Mouse (Mus musculus): ENCODE measurements at regions not wholly inside any gene's neighbourhood (a gene's known extent, or its start where the extent isn't known, plus 50 kb on each side); places are given as distances from the start of the nearest gene placed in this dataset.
A peak's percentile ranks its signal among the peaks of the same experiment; 100 is the strongest.

DNA sequence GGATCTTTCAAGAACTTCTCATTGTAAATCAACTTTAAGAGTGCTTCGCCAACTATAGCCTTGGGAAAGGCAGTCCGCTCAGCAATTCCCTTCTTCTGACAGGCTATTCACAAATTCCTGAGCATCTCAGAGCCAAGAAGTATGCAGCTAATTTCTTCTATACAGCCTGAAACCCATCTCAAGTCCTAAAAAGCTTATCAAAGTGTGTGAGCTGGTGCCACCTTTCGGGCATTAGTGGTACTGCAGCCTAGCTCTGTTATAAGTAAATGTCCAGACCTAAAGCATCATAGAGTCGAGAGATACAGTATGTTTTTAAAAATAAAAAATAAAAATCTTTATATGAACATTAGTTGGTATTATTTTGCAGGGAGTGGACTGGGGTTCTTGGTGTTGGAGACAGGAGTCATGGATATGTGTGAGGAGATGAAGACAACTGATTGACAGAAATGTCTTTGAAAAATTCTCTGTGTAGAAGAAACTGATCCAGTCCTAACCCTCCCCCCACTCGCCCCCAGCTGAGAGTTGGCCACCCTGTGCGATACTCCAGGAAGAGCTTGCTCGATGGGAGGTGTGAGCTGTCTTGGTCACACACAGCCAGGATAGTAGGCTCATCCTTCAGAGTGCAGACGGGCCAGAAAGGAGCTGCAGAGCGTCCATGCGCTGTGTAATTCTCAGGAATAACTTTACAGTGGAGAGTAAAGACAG, 56.4 kb downstream of the Bod1 start:
- ATAC-seq (ENCODE audit: insufficient number of reproducible peaks, low FRiP score, low TSS enrichment, low read depth): no peak
- no peaks in the 10 kb centered on the region for H3K27me3 ChIP-seq

GRCm38 (mm10) chr11:31614394-31614713, 57.3 kb downstream of the Bod1 start:
- Histone ChIP-seq H3K27ac (no peak overlapping the region), H3K4me1 (peaks cover 3% of the 10 kb centered on the region; the same call in 1 of the 2 replicates), H3K27me3 (no peaks in the 10 kb centered on the region), H3K36me3 (no peaks in the 10 kb centered on the region), H3K4me2 (no peak overlapping the region), H3K4me3 (no peak overlapping the region), H3K9me3 (no peaks in the 10 kb centered on the region), H3K9ac (no peak overlapping the region)
- no peak for ATAC-seq (ENCODE audit: insufficient number of reproducible peaks, low FRiP score, low TSS enrichment, low read depth)
- 80% methylated on average over 7 of the region's 7 CpGs for WGBS

More for the DNA sequence above, 56.4 kb downstream of the Bod1 start:
- no peak overlapping the region for H3K27ac ChIP-seq
- H3K4me2 ChIP-seq: no peak overlapping the region
- no peak overlapping the region for H3K4me3 ChIP-seq
- H3K9ac ChIP-seq: no peak overlapping the region
- no peaks in the 10 kb centered on the region for H3K9me3 ChIP-seq
- peaks cover 3% of the 10 kb centered on the region; the same call in 1 of the 2 replicates for H3K4me1 ChIP-seq
- no peaks in the 10 kb centered on the region for H3K36me3 ChIP-seq
- 57% methylated on average over 10 of the region's 10 CpGs for WGBS

- Histone ChIP-seq H3K4me1 (peaks cover 3% of the 10 kb centered on the region; the same call in 1 of the 2 replicates), H3K36me3 (no peaks in the 10 kb centered on the region), H3K9ac (no peak overlapping the region), H3K4me3 (no peak overlapping the region), H3K27ac (no peak overlapping the region), H3K4me2 (no peak overlapping the region), H3K9me3 (no peaks in the 10 kb centered on the region), H3K27me3 (no peaks in the 10 kb centered on the region)
- ATAC-seq (ENCODE audit: insufficient number of reproducible peaks, low FRiP score, low TSS enrichment, low read depth): no peak
- WGBS: 63% methylated on average over 11 of the region's 11 CpGs
Observed at GRCm38 (mm10) chr11:31613688-31614393, 57.8 kb downstream of the Bod1 start.

- 57% methylated on average over 4 of the region's 4 CpGs for WGBS
- no peaks in the 10 kb centered on the region for H3K36me3 ChIP-seq
- H3K4me2 ChIP-seq: no peak overlapping the region
- no peak overlapping the region for H3K27ac ChIP-seq
- no peaks in the 10 kb centered on the region for H3K9me3 ChIP-seq
- no peak overlapping the region for H3K4me3 ChIP-seq
- no peaks in the 10 kb centered on the region for H3K27me3 ChIP-seq
- ATAC-seq (ENCODE audit: insufficient number of reproducible peaks, low FRiP score, low TSS enrichment, low read depth): no peak
- peaks cover 14% of the 10 kb centered on the region; the same call in 1 of the 2 replicates for H3K4me1 ChIP-seq
- no peak overlapping the region for H3K9ac ChIP-seq
Observed at GRCm38 (mm10) chr11:31608458-31608857, 63.2 kb downstream of the Bod1 start.

DNA sequence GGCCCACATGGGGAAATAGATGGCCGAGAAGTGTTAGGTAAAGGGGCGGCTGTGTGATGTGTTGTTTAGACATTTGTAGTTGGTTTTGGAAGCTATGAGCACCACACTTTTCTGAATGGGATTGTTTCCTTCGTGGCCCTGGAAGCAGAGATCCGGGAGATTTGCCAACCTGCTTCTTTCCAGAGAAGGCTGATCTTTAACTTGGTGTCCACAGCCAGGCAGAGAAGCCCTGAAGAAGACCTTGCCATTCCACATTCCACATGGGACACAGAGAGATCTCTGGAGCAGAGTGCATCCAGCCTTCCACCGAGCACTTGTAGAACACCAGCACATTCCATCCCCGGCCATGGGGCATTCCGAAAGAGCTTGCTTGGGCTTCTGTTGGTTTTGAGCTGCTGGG, 70.2 kb downstream of the Bod1 start:
- H3K27ac ChIP-seq: no peak overlapping the region
- H3K4me3 ChIP-seq: no peak overlapping the region
- WGBS: 77% methylated on average over 7 of the region's 7 CpGs
- no peaks in the 10 kb centered on the region for H3K27me3 ChIP-seq
- no peaks in the 10 kb centered on the region for H3K36me3 ChIP-seq
- no peak for ATAC-seq (ENCODE audit: insufficient number of reproducible peaks, low FRiP score, low TSS enrichment, low read depth)
- H3K9ac ChIP-seq: no peak overlapping the region
- no peaks in the 10 kb centered on the region for H3K9me3 ChIP-seq
- H3K4me2 ChIP-seq: no peak overlapping the region
- H3K4me1 ChIP-seq: peaks cover 9% of the 10 kb centered on the region; the same call in 1 of the 2 replicates

- no peaks in the 10 kb centered on the region for H3K27me3 ChIP-seq
- H3K36me3 ChIP-seq: no peaks in the 10 kb centered on the region
- no peak overlapping the region for H3K4me2 ChIP-seq
- ATAC-seq (ENCODE audit: insufficient number of reproducible peaks, low FRiP score, low TSS enrichment, low read depth): no peak
- WGBS: 79% methylated on average over 2 of the region's 2 CpGs
- H3K9me3 ChIP-seq: no peaks in the 10 kb centered on the region
- H3K27ac ChIP-seq: no peak overlapping the region
- H3K9ac ChIP-seq: no peak overlapping the region
- no peak overlapping the region for H3K4me3 ChIP-seq
- H3K4me1 ChIP-seq: peaks cover 13% of the 10 kb centered on the region; the same call in 1 of the 2 replicates
Observed at GRCm38 (mm10) chr11:31593604-31594003, 78.1 kb downstream of the Bod1 start.

- Histone ChIP-seq H3K27me3 (no peaks in the 10 kb centered on the region), H3K4me3 (no peak overlapping the region), H3K4me2 (no peak overlapping the region), H3K36me3 (no peaks in the 10 kb centered on the region), H3K27ac (peak overlapping the region; percentile 55; the same call in 1 of the 2 replicates), H3K9ac (no peak overlapping the region), H3K4me1 (peaks cover 13% of the 10 kb centered on the region; the same call in 1 of the 2 replicates), H3K9me3 (no peaks in the 10 kb centered on the region)
- no peak for ATAC-seq (ENCODE audit: insufficient number of reproducible peaks, low FRiP score, low TSS enrichment, low read depth)
- 33% methylated on average over 11 of the region's 11 CpGs for WGBS
Observed at GRCm38 (mm10) chr11:31592061-31592460, 79.6 kb downstream of the Bod1 start.

DNA sequence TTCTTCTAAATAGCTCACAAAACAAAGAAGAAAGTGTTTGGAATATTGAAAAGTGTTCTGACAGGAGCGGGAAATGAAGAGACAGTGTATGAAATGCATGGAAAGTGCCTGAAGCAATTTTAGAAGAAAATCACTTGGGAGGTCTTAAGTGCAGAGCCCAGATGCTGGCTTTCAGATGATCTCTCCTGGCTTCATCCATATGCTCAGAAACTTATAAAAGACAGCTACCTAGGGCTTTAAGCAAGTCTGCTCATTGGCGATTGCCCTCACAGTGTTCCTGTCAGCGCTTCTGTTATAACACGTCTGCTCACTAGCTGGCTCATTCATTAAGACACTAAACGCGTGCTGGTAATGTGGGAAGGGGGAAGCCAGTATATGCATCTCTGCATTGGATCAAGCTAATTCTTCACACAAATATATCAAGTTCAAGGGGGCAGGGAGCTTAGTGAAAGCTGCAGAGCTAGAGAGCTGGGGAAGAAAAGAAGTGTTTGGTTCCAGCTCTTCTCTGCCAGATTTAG, 80.6 kb downstream of the Bod1 start:
- no peak overlapping the region for H3K9ac ChIP-seq
- no peaks in the 10 kb centered on the region for H3K27me3 ChIP-seq
- no peaks in the 10 kb centered on the region for H3K9me3 ChIP-seq
- WGBS: 25% methylated on average over 6 of the region's 6 CpGs
- no peaks in the 10 kb centered on the region for H3K36me3 ChIP-seq
- peaks cover 13% of the 10 kb centered on the region; the same call in 1 of the 2 replicates for H3K4me1 ChIP-seq
- no peak for ATAC-seq (ENCODE audit: insufficient number of reproducible peaks, low FRiP score, low TSS enrichment, low read depth)
- 0 out of 2 replicates have a peak overlapping the region, but pooled peaks have one; percentile 50 for H3K27ac ChIP-seq
- H3K4me3 ChIP-seq: no peak overlapping the region
- H3K4me2 ChIP-seq: no peak overlapping the region

DNA sequence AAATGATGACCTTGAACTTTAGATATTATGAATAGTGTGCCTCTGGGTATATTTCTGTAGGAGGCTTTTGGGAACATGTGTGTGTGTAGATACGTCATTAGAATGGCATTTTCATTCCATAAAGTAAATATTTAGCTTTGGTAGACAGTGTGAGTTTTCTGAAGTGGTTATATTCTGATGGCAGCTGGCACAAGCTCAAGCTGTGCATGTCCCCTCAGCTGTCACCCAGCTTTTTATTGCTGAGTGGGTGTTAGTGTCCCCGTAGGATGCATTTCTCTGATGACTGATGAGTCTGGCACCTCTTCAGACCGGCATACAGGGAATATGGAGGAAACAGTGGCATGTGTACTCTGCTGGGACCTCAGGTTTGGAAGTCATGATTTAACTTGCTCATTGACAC, 96.7 kb downstream of the Bod1 start:
- WGBS: 62% methylated on average over 3 of the region's 3 CpGs
- Histone ChIP-seq H3K4me2 (no peak overlapping the region), H3K36me3 (no peaks in the 10 kb centered on the region), H3K9me3 (no peaks in the 10 kb centered on the region), H3K9ac (no peak overlapping the region), H3K27ac (no peak overlapping the region), H3K27me3 (no peaks in the 10 kb centered on the region), H3K4me1 (no peaks in the 10 kb centered on the region), H3K4me3 (no peak overlapping the region)
- no peak for ATAC-seq (ENCODE audit: insufficient number of reproducible peaks, low FRiP score, low TSS enrichment, low read depth)

- no peak; the same call in 1 of the 2 replicates for ATAC-seq (ENCODE audit: insufficient number of reproducible peaks, low FRiP score, low TSS enrichment, low read depth)
- no peak overlapping the region for H3K4me3 ChIP-seq
- H3K9ac ChIP-seq: no peak overlapping the region
- WGBS: 66% methylated on average over 13 of the region's 13 CpGs
- peaks cover 13% of the 10 kb centered on the region for H3K4me1 ChIP-seq
- peak overlapping the region; percentile 4 for H3K27ac ChIP-seq
- no peaks in the 10 kb centered on the region for H3K9me3 ChIP-seq
- H3K4me2 ChIP-seq: no peak overlapping the region
- no peaks in the 10 kb centered on the region for H3K27me3 ChIP-seq
- H3K36me3 ChIP-seq: no peaks in the 10 kb centered on the region
Observed at GRCm38 (mm10) chr11:31564742-31565510, 106.8 kb downstream of the Bod1 start.

GRCm38 (mm10) chr11:31563826-31564741, 107.6 kb downstream of the Bod1 start:
- H3K36me3 ChIP-seq: no peaks in the 10 kb centered on the region
- H3K9ac ChIP-seq: no peak overlapping the region
- ATAC-seq (ENCODE audit: insufficient number of reproducible peaks, low FRiP score, low TSS enrichment, low read depth): peak; percentile 37; the same call in 1 of the 2 replicates
- H3K4me3 ChIP-seq: no peak overlapping the region
- H3K27me3 ChIP-seq: no peaks in the 10 kb centered on the region
- H3K27ac ChIP-seq: peak overlapping the region; percentile 4
- no peaks in the 10 kb centered on the region for H3K9me3 ChIP-seq
- H3K4me2 ChIP-seq: no peak overlapping the region
- 41% methylated on average over 10 of the region's 10 CpGs for WGBS
- peaks cover 13% of the 10 kb centered on the region for H3K4me1 ChIP-seq
